Mouse (Mus musculus): ENCODE measurements around the gene Eno1. TPM values are rescaled to one million over a fixed set of nuclear protein-coding genes. Genes with fewer than 3 reads are reported as not detected.
"Not testable (repeated sequence)": the region's sequence is repeated elsewhere in the genome, so short reads cannot be mapped to it uniquely, and the experiment has no call there.

Eno1 gene
- polyA plus RNA-seq, 1 experiment from 2014 or later, result 733 TPM

GRCm38 (mm10) chr4:150264903-150265302, 28.4 kb downstream of the Eno1 start:
- Histone ChIP-seq H3K4me1 (replicated peaks; ENCODE audit: control insufficient read depth, insufficient read depth) (no peaks in the 10 kb centered on the region), H3K9me3 (ENCODE audit: control insufficient read depth, low read length) (no peaks in the 10 kb centered on the region), H3K36me3 (ENCODE audit: control insufficient read depth, insufficient read depth, low read length) (no peaks in the 10 kb centered on the region), H3K4me2 (replicated peaks; ENCODE audit: low read depth) (no peak overlapping the region), H3K4me3 (ENCODE audit: low read depth, low read length) (no peak overlapping the region), H3K27ac (replicated peaks) (peak overlapping the region; percentile 14; the same call in 1 of the 2 replicates), H3K27me3 (ENCODE audit: control insufficient read depth, insufficient read depth, low read length) (no peaks in the 10 kb centered on the region), H3K9ac (ENCODE audit: low read length) (no peak overlapping the region)
- WGBS, result 52% methylated on average over 7 of the region's 7 CpGs
- DNase-seq (ENCODE audit: low spot score) (peak; percentile 29), ATAC-seq (ENCODE audit: low FRiP score, low TSS enrichment) (no peak)
- peak; percentile 68 for TF ChIP-seq CTCF (IDR thresholded peaks at IDR 0.05; ENCODE audit: low read depth)
- TF ChIP-seq EP300 (optimal IDR thresholded peaks at IDR 0.05), result no peak

- DNase-seq (ENCODE audit: low spot score), result no peak
- Histone ChIP-seq H3K4me2 (replicated peaks; ENCODE audit: low read depth) (no peak overlapping the region), H3K9me3 (ENCODE audit: control insufficient read depth, low read length) (no peaks in the 10 kb centered on the region), H3K4me3 (ENCODE audit: low read depth, low read length) (no peak overlapping the region), H3K27me3 (ENCODE audit: control insufficient read depth, insufficient read depth, low read length) (no peaks in the 10 kb centered on the region), H3K9ac (ENCODE audit: low read length) (no peak overlapping the region), H3K4me1 (replicated peaks; ENCODE audit: control insufficient read depth, insufficient read depth) (no peaks in the 10 kb centered on the region), H3K36me3 (ENCODE audit: control insufficient read depth, insufficient read depth, low read length) (no peaks in the 10 kb centered on the region), H3K27ac (replicated peaks) (no peak overlapping the region)
- TF ChIP-seq EP300 (optimal IDR thresholded peaks at IDR 0.05), result no peak
- no peak for ATAC-seq (ENCODE audit: low FRiP score, low TSS enrichment)
- 65% methylated on average over 5 of the region's 5 CpGs for WGBS
Measured at GRCm38 (mm10) chr4:150265471-150265870, 28.9 kb downstream of the Eno1 start.

GRCm38 (mm10) chr4:150266655-150267223, 30.2 kb downstream of the Eno1 start:
- Histone ChIP-seq H3K4me1 (replicated peaks; ENCODE audit: control insufficient read depth, insufficient read depth) (no peaks in the 10 kb centered on the region), H3K27ac (replicated peaks) (peak overlapping the region; percentile 69; the same call in 1 of the 2 replicates), H3K9ac (ENCODE audit: low read length) (no peak overlapping the region), H3K9me3 (ENCODE audit: control insufficient read depth, low read length) (no peaks in the 10 kb centered on the region), H3K27me3 (ENCODE audit: control insufficient read depth, insufficient read depth, low read length) (no peaks in the 10 kb centered on the region), H3K36me3 (ENCODE audit: control insufficient read depth, insufficient read depth, low read length) (no peaks in the 10 kb centered on the region), H3K4me3 (ENCODE audit: low read depth, low read length) (no peak overlapping the region), H3K4me2 (replicated peaks; ENCODE audit: low read depth) (peak overlapping the region; percentile 14; the same call in 1 of the 2 replicates)
- ATAC-seq (ENCODE audit: low FRiP score, low TSS enrichment) (peak; percentile 62; the same call in 1 of the 2 replicates), DNase-seq (ENCODE audit: low spot score) (peak; percentile 26)
- TF ChIP-seq CTCF (IDR thresholded peaks at IDR 0.05; ENCODE audit: low read depth) (no peak), EP300 (optimal IDR thresholded peaks at IDR 0.05) (no peak)
- WGBS, result 42% methylated on average over 21 of the region's 21 CpGs

- H3K9ac ChIP-seq (ENCODE audit: low read length), result no peak overlapping the region
- H3K36me3 ChIP-seq (ENCODE audit: control insufficient read depth, insufficient read depth, low read length), result no peaks in the 10 kb centered on the region
- no peak overlapping the region for H3K27ac ChIP-seq (replicated peaks)
- H3K4me2 ChIP-seq (replicated peaks; ENCODE audit: low read depth), result no peak overlapping the region
- no peak for TF ChIP-seq CTCF (IDR thresholded peaks at IDR 0.05; ENCODE audit: low read depth)
- no peaks in the 10 kb centered on the region for H3K27me3 ChIP-seq (ENCODE audit: control insufficient read depth, insufficient read depth, low read length)
- ATAC-seq (ENCODE audit: low FRiP score, low TSS enrichment) (no peak), DNase-seq (ENCODE audit: low spot score) (no peak)
- WGBS, result 82% methylated on average over 33 of the region's 33 CpGs
- no peaks in the 10 kb centered on the region for H3K9me3 ChIP-seq (ENCODE audit: control insufficient read depth, low read length)
- no peak overlapping the region for H3K4me3 ChIP-seq (ENCODE audit: low read depth, low read length)
- H3K4me1 ChIP-seq (replicated peaks; ENCODE audit: control insufficient read depth, insufficient read depth), result peaks cover 4% of the 10 kb centered on the region; the same call in 1 of the 2 replicates
Measured at GRCm38 (mm10) chr4:150268674-150269653, 32.4 kb downstream of the Eno1 start.

- H3K9ac ChIP-seq (ENCODE audit: low read length), result no peak overlapping the region
Measured at GRCm38 (mm10) chr4:150269679-150270078, 33.2 kb downstream of the Eno1 start.

GRCm38 (mm10) chr4:150270718-150271117, 34.2 kb downstream of the Eno1 start:
- not testable (repeated sequence) for DNase-seq (ENCODE audit: low spot score); H3K27ac ChIP-seq (replicated peaks); ATAC-seq (ENCODE audit: low FRiP score, low TSS enrichment)

More at GRCm38 (mm10) chr4:150269679-150270078, 33.2 kb downstream of the Eno1 start:
- 29% methylated on average over 7 of the region's 7 CpGs for WGBS
- TF ChIP-seq EP300 (optimal IDR thresholded peaks at IDR 0.05), result no peak
- TF ChIP-seq CTCF (IDR thresholded peaks at IDR 0.05; ENCODE audit: low read depth), result peak; percentile 9; the same call in 1 of the 2 replicates
- Histone ChIP-seq H3K27me3 (ENCODE audit: control insufficient read depth, insufficient read depth, low read length) (no peaks in the 10 kb centered on the region), H3K4me2 (replicated peaks; ENCODE audit: low read depth) (no peak overlapping the region), H3K36me3 (ENCODE audit: control insufficient read depth, insufficient read depth, low read length) (no peaks in the 10 kb centered on the region), H3K4me3 (ENCODE audit: low read depth, low read length) (no peak overlapping the region), H3K27ac (replicated peaks) (no peak overlapping the region), H3K9me3 (ENCODE audit: control insufficient read depth, low read length) (no peaks in the 10 kb centered on the region), H3K4me1 (replicated peaks; ENCODE audit: control insufficient read depth, insufficient read depth) (peaks cover 4% of the 10 kb centered on the region; the same call in 1 of the 2 replicates)
- ATAC-seq (ENCODE audit: low FRiP score, low TSS enrichment), result no peak
- no peak for DNase-seq (ENCODE audit: low spot score)

More at GRCm38 (mm10) chr4:150270718-150271117, 34.2 kb downstream of the Eno1 start:
- H3K4me2 ChIP-seq (replicated peaks; ENCODE audit: low read depth); H3K36me3 ChIP-seq (ENCODE audit: control insufficient read depth, insufficient read depth, low read length); H3K4me1 ChIP-seq (replicated peaks; ENCODE audit: control insufficient read depth, insufficient read depth); H3K9me3 ChIP-seq (ENCODE audit: control insufficient read depth, low read length); H3K27me3 ChIP-seq (ENCODE audit: control insufficient read depth, insufficient read depth, low read length); H3K4me3 ChIP-seq (ENCODE audit: low read depth, low read length); H3K9ac ChIP-seq (ENCODE audit: low read length): not testable (repeated sequence)
- WGBS, result 67% methylated on average over 4 of the region's 4 CpGs

Data from stomach, postnatal 0 days (tissue).